Comparison of ENCODE assay signal across 31 mouse cellular contexts in genomic region chr11:118579622-118580021, GRCm38 (mm10).
"Had no signal": no experiment of that assay in that cellular context is flagged by ENCODE, and none has a peak within 500 bp of the region (broad histone marks: within the 10 kb centered on the region; RNA-seq: fewer than 3 reads in every experiment).

No protein-coding gene starts in this region.

- H3K27ac ChIP-seq: heart, embryonic 15.5 days; hindbrain, embryonic 10.5 days; hindbrain, embryonic 12.5 days; hindbrain, postnatal 0 days; intestine, embryonic 15.5 days; kidney, embryonic 15.5 days; kidney, postnatal 0 days; layer of hippocampus, adult 2 months; left cerebral cortex, adult 2 months had no signal

- H3K4me3 ChIP-seq: heart, embryonic 15.5 days; hindbrain, embryonic 10.5 days; hindbrain, embryonic 12.5 days; hindbrain, embryonic 13.5 days; hindbrain, embryonic 15.5 days; intestine, embryonic 15.5 days; kidney, embryonic 15.5 days; layer of hippocampus, adult 2 months; left cerebral cortex, adult 2 months had no signal

- DNase-seq: heart, postnatal 10 days; heart, postnatal 14 days; heart, postnatal 36 days; heart, postnatal 4 days; kidney, adult 11 months; kidney, adult 18-20 months; kidney, adult 2 months; kidney, adult 8-10 months; kidney, adult 9 months; kidney, postnatal 10 days; kidney, postnatal 14 days; kidney, postnatal 25 days; kidney, postnatal 36 days; kidney, postnatal 4 days; layer of hippocampus, adult 9-11 months; layer of hippocampus, postnatal 36 days had no signal

- H3K4me1 ChIP-seq: heart, embryonic 15.5 days; hindbrain, embryonic 10.5 days; intestine, embryonic 15.5 days; kidney, embryonic 15.5 days had no signal

- ATAC-seq: hindbrain, embryonic 16.5 days; hindbrain, postnatal 0 days; inflammation-experienced regulatory T-cells, adult 6 months; intestine, embryonic 15.5 days; intestine, embryonic 16.5 days; intestine, postnatal 0 days had no signal

- H3K27me3 ChIP-seq: hindbrain, embryonic 15.5 days had no signal
